Mouse (Mus musculus) right cerebral cortex, postnatal 14 days (tissue): Measurements from ENCODE around the gene Tctn1.

ENCODE experiments used
- DNase-seq: peaks from one replicate; pipeline ENCODE4 v3.0.0; 2022

Tctn1 gene

DNA sequence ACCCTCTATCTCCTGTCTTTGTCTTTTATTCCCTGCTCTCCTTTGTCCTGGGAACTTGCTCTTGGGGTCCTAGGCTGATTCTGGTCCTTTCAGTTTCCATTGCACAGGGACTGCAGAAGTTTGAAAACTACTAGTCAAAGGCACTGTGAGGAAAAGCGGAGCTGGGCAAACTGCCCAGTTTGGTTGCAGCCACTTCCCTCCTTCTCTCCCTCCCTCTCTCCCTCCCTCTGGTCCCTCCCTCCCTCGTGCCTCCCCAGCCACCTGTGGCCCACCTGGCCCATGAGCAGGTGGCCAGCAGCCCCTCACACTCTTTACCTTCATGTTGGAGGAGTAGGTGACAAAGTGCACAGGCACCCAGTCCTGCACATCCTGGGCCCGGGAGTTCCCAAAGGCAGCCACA is 19.1 kb downstream of the Tctn1 start:
- peak; percentile 51 for DNase-seq

DNA sequence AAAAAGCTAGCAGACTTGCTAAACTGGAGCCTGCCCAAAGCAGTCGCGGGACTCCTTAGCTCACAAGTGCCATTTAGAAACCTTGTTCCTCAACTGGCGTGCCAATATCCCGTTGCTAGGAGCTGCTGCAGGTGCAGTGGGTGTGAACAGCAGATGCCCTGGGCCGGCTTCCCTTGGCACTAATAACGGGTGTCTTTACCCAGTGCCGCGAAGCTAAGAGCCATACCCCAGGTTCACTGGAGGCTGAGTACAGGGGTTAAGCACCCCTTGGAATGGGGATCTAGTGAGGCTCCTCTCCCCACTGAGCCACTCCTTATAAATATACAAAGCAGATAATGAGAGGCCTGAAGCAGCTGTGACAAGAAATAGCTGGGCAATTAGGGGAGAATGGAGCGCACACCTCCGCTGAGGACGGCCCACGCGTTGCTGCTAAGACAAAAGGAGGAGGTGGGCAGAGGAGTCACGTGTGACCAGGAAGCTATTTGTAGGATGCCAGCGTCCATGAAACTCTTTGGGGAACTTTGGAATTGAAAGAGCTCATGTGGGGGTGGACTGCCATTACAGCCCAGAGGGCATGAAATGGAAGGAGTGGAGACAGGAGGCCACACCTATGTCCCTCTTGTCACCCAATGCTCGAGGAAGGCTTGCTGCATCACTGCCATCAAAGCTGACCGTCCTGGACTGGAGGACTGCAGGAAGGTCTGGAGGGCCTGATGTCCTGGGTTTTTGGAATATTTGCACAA is 20.3 kb downstream of the Tctn1 start:
- no peak for DNase-seq

DNA sequence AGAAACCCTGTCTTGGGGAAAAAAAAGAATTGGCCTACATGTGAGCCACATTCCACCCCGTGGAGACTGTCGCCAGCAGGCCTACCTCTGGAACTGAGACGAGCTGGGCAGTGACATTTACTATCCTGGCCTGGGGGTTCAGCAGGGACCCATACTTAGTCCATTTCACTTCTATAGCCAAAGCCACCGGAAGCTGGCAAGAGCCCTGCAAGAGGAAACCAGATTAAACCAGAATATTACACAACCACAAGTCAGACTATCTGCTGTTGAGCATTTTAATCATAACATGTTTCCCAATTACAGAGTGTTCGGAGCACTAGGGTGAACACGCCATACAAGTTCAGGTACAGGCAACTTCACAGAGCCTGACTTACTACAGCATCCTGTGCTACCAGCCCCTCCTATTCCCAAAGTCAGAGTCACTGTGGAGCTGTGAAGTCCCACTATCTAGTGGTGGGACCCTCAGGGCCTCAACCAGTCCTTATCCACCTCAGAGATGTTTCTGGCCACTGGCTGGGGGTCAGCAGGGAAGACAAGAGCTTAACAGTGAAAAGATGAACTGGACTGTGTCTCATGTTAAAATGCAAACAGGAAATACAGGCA is 21.6 kb downstream of the Tctn1 start:
- DNase-seq: no peak

DNA sequence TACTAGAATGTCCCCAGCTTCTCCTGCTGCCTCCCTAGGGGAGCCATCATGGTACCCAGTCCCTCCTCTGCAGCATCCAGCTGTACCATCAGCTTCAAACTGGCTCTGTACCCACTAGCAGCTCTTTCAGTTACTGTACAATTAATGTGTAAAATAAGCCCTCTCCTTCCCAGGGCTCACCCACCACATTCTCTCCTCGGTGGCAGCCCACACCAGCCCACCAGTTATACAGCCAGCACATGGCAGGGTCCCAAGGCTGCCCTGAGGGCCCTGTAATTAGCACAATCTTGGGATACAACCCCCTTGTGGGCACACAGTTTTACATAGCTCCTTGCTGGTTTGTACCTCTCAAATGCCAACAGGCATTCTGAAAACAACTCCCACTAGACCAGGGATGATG is 23.3 kb downstream of the Tctn1 start:
- DNase-seq: no peak

DNA sequence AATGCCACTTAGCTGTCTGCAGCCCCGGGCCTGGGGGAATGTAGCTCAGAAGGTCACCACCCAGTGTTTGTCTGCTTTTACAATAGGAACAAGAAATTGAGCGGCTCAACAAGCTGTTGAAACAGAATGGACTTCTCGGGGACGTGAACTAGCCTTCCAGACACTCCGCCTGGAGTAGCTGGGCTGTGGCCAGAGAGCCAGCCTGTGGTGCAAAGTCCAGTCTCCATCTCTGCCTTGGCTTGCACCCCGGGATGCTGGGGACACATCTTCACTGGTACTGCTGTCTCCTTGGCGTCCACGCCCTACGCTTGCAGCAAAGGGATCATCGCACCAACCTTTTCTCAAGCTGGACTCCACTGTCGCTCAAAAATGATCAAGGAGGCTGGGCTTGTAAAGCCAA is 23.7 kb downstream of the Tctn1 start:
- no peak for DNase-seq

DNA sequence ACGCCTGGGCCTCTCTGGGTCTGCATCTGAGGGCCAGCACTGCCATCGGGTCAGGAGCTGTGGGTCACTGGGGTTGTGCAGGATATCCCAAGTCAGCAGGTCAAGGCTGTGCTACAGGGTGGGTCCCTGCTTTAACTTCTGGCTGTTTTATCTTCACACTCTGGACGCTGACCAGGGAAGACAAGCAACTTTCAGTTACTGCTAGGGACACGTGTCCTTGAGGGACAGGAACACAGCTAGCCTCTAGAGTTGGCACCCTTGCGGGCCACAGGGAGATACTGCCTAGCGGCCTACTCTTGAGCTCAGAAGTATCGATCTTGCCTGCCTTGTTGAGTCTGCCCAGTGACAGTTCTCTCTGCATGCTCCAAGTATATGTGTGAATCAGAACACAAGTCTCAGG is 24.6 kb downstream of the Tctn1 start:
- no peak for DNase-seq

DNA sequence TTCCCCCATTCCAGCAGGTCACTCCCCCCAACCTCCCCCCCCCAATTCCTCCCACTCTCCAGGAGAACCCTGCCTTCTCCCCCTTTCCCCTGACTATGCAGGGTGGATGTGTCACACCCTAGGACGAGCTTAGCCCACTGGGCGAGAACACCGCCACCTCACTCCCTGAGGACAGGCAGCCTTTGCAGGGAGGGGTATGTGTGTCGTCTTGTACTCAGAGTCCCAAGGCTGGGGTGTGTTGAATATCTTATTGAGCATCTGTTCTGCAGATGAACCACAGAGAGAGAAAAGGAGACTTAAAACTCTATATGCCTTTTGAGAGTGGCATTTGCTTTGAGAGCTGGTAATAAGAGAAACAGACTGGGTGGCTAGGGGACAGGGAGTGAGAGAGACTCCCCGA is 27.1 kb downstream of the Tctn1 start:
- no peak for DNase-seq

DNA sequence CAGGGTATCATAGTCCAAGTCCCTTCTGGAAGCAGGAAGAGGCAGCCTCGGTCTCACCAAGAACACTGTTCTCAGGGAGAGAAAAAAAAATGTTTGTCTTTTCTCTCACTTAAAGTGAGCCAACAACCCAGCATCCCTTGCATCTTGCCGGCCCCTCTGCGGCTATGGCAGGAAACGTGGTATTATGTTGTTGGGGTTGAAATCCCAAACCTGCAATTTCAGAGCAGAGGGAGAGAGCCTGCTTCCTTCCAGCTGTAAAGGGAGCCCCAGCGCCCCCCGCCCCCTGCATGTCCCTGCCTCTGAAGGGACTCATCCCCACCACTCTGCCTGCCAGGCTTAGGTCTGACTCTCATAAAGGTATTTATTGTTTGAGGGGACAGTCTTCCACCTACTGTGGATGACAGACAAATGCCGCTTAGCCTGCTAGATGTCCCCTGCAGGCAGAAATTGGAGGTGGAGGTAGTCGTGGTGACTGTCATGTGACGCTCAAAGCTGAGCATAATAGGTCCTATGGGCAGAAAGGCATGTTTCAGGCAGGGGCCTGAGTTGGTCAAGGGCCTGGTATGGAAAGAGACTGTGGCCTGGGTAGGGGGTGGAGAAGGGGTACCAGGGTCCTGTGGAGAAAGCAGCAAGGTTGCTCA is 28.9 kb downstream of the Tctn1 start:
- no peak for DNase-seq

DNA sequence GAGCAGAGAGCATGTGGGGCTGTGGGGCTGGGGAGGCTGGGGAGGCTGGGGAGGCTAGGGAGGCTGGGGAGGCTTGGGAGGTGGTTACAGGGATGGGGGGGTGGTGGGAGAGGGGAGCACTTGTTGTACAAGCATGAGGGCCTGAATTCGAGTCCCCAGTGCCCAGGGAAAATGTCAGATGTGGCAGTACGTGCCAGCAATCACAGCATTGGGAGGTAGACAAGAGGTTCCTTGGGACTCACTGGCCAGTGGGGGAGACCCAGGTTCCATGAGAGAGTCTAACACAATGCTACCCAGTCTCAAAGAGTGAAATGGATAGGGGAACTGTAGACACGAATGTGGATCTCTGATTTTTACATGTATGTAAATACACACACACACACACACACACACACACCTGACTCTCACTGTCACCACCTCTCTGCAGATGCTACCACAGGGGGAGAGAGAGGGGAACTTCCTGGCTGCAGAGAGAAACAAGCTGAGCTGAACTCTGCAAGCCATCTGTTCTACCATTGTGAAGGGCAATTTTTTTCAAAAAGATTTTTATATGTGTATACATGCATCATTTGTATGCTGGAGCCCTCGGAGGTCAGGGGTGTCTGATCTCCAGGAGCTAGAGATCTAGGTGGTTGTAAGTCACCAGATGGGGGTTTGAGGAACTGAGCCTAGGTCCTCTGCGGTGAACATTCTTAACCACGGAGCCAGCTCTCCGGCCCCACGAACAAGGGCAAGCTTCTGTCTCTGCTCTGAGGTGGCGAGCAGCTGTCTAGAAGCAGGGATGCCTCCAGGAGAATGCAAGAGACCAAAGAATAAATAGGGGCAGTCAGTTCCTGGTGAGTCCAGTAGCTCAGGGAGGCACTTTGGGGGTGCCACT is 29.7 kb downstream of the Tctn1 start:
- DNase-seq: no peak

DNA sequence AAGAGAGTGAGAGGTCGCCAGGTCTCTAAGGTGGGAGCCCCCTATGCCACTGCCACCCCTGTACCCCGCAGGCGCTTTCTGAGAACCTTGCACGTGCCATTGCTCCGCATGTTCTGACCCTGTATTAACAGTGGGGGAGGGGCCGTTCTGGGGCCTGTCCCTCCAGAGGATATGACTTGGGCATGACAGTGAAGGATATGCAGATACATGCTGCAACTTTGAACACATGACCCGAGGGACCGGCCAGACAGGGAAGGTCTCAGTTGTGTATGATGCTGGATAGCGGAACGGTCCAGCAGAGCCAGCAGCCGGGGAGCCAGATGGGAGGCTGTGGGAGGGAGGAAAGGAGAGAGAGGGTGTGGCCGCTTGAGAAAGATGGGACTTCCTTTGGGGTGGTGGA is 30.6 kb downstream of the Tctn1 start:
- DNase-seq: no peak

DNA sequence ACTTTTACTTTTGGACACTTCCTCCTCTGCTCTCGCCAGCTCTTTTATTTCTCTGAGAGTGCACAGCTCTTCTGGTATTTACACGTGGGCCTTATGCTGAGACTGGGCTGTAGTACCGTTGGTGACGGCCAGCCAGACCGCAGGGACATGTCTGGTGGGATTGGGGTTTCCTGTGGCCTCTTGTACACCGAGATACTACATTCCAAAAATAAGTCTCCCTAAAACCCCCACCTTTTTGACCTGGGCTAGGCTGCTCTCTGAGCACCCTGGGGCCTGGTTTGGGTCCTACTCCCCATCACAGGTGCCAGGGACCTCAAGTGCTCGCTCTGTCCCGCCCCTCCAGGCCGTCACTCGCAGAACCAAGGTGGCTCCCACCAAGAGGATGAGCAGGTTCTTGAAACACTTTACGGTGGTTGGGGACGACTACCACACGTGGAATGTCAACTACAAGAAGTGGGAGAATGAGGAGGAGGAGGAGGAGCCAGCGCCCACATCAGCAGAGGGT is 31.1 kb downstream of the Tctn1 start:
- no peak for DNase-seq

DNA sequence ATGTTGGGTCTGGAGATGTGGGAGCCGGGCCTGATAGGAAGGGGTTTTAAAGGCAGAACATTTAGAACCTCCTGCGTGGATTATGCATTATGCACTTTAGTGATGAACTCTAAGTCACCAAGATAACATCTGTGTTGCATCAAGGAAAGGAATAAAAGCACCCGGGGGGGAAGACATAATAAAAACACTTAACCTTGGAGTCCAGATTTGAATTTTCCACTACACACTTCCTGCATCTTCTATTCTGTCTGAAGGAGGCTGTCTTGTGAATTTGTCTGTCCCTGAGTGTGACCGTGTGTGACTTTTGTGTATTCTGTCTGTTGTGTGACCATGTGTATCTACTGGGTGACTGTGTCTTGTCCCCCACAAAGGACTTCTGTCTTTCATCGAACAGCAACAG is 32.3 kb downstream of the Tctn1 start:
- no peak for DNase-seq

DNA sequence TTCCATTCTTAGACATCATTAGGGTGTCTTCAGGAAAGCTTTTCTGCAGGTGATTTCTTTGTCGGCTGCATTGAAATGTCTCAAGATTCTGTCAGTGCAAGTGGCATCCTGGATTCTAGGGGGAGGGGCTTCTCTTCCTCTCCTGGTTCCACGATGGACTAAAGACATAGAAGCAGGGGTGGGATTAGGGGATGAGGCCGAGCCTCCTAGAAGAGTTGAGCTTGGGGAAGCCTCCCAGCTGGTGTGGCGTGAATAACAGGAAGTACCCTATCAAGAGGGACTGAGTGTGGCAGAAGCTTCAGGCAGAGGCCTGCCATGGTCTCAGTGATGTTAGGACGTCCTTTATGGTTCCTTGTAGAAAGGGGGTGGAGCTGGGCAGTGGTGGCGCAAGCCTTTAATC is 32.8 kb downstream of the Tctn1 start:
- no peak for DNase-seq

DNA sequence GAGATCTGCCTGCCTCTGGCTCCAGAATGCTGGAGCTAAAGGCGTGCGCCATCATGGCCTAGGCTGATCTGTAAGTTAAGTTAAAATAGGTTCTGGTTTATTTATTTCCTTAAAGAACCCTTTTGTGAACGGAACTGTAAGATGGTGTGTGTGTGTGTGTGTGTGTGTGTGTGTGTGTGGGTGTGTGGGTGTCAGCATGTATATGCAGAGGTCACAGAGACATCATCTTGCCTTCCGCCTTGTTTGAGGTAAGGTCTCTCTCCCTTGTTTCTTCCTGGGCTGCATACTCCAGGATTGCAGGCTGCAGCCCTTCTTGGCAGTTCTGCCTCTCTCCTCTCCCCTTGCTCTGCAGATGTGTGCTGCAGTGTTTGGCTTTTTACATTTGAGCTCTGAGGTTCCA is 33.4 kb downstream of the Tctn1 start:
- no peak for DNase-seq

DNA sequence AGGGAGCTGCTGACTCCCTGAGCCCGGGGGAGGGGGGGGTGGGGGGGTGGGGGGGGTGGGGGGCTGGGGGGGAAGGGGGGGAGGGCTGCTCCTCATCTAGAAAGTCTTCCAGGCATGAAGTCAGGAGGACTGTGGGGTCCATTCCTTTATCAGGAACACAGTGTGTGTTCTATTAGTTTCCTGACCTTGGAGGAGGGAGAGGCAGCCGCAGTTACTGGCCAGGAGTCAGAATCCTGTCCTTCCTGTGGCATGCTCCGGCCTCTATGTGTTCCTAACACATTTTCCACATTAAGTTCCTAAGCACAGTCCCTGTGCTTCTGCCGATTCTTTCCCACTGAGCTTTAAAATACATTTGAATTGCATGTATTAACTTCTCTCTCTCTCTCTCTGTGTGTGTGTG is 35.5 kb downstream of the Tctn1 start:
- DNase-seq: no peak

DNA sequence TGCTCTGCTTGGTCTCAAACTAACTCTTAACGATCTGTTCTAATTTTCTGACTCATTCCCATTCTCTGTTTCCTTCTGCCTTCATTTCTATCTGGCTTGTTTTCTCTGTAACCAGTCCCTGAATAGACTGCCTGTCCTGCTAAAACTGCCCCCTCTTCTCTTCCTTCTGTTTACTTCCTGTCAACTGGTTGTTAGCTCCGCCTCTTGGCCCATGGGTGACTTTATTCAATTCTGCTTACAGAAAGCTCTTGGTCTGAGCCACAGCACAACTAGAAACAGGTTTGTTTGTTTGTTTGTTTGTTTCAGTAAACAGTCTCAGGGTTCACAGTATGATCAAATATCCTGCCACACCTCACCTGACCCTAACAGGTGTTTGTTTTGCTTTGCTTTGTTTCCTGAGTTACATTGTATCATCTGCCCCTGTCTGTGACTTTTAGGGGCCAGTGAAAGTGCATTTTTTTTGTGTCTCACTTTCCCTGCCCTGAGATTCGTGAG is 35.9 kb downstream of the Tctn1 start:
- no peak for DNase-seq

DNA sequence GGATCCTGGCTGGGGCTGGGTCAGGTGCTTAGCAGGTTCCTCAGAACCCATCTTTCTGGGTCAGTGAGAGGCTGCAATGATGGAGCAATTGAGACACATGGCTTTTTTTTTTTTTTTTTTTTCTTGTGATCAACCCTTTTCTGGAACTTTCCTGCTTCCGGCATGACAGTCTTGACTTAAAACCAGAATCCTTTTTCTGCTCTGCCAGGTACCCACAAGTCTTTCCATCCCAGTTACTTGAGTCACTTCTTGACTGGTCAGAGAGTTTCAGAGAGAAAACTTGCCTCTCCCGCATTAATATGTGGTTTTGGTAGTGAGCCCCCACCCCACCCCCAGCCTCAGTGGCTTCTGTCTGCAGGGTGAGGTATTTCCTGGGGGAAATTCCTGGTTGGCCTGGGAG is 40.0 kb downstream of the Tctn1 start:
- DNase-seq: no peak

DNA sequence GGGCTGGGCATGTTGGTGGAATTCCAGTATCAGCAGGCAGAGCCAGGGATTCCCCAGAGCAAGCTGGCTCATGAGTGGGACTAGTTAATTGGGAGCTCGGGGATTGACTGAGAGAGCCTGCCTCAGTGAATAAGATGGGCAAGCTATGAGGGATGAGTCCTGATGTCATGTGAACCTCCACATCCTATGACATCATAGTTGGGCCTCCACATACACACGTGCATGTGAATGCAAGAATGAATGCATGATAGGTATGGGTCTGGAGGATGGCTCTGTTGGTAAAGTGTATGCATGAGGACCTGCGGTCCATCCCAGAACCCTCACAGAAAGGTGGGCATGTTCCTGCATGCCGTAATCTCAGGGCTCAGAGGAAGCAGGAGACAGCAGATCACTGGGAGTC is 43.2 kb downstream of the Tctn1 start:
- no peak for DNase-seq

DNA sequence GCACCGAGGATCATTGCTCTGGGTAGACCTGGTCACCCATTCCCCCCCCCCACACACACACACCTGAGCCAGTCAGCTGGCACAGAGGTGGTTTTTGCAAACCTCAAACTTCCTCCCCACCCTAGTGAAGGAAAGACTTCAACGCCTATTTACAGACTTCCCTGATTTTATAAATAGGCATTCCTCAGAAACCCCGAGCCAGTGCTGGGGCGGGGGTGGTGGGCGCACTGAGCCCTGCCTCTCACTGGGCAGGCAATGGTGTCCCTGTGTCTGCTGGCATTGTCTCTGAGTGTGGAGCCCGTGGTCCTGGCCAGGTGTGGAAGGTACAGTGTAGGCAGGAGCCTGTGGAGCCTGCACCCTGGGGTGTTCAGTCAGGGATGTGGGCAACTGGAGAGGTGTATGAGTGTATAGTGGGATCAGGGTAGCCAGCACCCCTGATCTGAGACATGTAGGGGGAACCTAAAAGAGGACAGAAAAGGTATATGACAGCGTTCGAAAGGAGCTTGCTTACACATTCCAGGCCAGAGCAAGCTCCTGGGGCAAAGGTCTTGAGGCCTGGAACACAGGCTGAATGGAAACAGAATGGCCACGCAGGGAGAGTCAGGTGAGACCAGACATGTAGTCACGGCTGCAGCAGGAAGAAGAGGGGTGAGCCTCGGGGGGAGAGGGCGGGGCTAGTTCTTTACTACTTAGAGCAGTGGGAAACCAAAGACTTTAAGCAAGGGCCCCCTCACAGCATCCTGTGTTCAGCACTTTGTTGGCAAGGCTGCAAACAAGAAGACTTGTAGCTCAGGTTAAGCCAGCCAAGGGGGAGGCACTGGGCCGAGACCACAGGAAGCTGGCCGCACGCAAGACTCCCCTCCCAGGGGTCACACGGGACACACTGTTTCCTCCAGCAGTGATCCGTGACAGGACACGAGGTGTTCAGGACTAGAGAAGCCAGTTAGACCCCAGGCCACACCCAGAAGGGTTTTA is 44.3 kb downstream of the Tctn1 start:
- no peak for DNase-seq

DNA sequence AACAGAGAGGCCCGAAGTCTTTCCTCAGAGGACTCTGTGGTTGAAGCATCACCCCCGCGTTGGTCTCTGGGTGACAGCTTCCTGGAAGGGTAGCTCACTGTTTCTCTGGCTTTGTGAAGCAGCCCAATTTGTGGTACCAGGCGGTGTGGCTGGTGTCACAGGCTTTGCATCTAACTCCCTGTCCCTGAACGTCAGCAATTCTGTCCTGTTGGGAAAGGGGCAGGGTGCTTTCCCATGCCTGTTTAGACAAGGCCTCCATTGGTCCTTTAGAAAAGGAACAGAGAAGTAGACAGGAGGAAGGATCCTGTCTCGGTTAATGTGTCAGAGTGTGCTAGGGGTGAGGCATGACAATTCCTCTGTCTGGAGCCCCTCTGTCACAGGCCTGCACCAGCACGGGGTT is 45.3 kb downstream of the Tctn1 start:
- DNase-seq: no peak

DNA sequence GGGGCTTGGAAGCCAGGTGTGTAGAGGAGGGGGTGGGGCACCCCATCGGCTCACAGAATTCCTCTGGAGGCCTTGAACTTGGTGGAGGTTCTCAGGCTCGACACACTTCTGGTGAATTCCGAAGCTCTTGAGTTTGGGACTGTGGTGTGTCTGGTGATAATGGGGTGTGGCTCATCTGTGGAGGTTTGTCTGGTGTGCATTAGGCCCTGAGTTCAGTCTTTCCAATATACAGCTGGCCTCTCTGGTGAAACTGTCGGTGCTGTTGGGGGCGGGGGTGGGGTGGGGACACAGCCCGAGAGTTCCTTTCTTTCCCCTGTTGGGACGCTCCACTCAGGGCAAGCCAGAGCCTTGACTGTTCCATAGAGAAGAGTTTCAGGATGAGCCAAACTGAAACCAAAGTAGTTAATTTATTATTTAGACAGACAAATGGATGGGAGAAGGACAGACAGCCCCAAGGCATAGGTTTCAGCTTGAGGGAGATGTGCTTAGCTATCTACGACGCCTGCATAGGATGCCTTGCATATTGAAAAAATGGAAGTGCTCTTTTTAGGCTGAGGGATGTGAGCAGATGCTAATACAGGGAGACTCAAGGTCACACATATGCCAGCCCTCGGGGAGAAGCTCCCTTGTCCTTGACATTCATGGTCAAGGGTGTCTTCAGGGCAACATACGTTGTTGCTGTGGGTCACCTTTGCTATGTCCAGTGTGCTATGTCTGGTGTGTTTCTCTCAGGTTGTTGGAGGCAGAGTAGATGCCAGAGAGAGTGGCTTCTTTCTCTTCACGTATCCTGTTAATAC is 46.0 kb downstream of the Tctn1 start:
- DNase-seq: no peak
